Mouse (Mus musculus) spleen, postnatal 10 days (tissue): Measurements from ENCODE around the gene Idua.
"Not testable (repeated sequence)": the region's sequence is repeated elsewhere in the genome, so short reads cannot be mapped to it uniquely, and the experiment has no call there.

ENCODE experiments used
- DNase-seq, 2 experiments: peaks; one replicate each; pipeline ENCODE4 v3.0.0; 2021 to 2022; ENCODE audit warnings: low spot score in 2 of 2

The Idua gene

GRCm38 (mm10) chr5:108659698-108660631, at the start of gene Idua:
TSS of gene Idua (plus strand) at chr5:108660331.
- DNase-seq = no peak

GRCm38 (mm10) chr5:108610426-108610825, 49.7 kb upstream of the Idua start:
- no peak for DNase-seq

GRCm38 (mm10) chr5:108621870-108622269, 38.3 kb upstream of the Idua start:
- DNase-seq = no peak

- DNase-seq = no peak
These were observed 34.0 kb upstream of the Idua start for GRCm38 (mm10) chr5:108626050-108626660.

GRCm38 (mm10) chr5:108628891-108629633, 31.1 kb upstream of the Idua start:
- DNase-seq = no peak

- DNase-seq = peak; percentile 92 to 94
These were observed 30.3 kb upstream of the Idua start, which contains the start of the genes Gak and Tmem175 for GRCm38 (mm10) chr5:108629634-108630483. TSS of gene Gak (minus strand) at chr5:108629755. TSS of gene Tmem175 (plus strand) at chr5:108629770.

- no peak for DNase-seq
These were observed 26.5 kb upstream of the Idua start for GRCm38 (mm10) chr5:108633676-108634075.

- DNase-seq = not testable (repeated sequence)
These were observed 26.0 kb upstream of the Idua start for GRCm38 (mm10) chr5:108634088-108634487.

- no peak for DNase-seq
These were observed 24.0 kb upstream of the Idua start for GRCm38 (mm10) chr5:108636172-108636571.

GRCm38 (mm10) chr5:108643674-108644073, 16.5 kb upstream of the Idua start:
- no peak for DNase-seq

GRCm38 (mm10) chr5:108645651-108646342, 14.3 kb upstream of the Idua start:
- no peak for DNase-seq

- DNase-seq = no peak
These were observed 13.8 kb upstream of the Idua start for GRCm38 (mm10) chr5:108646343-108646660.

- no peak for DNase-seq
These were observed 12.8 kb upstream of the Idua start for GRCm38 (mm10) chr5:108647311-108647710.

GRCm38 (mm10) chr5:108647820-108648465, 12.2 kb upstream of the Idua start:
- DNase-seq = no peak

GRCm38 (mm10) chr5:108648937-108649576, 11.1 kb upstream of the Idua start:
- DNase-seq = no peak

- DNase-seq = no peak
These were observed 9.8 kb upstream of the Idua start for GRCm38 (mm10) chr5:108650341-108650740.

- no peak for DNase-seq
These were observed 8.9 kb upstream of the Idua start for GRCm38 (mm10) chr5:108651136-108651720.

GRCm38 (mm10) chr5:108651823-108652222, 8.3 kb upstream of the Idua start:
- DNase-seq = peak; percentile 29 to 64

- DNase-seq = no peak
These were observed 6.8 kb upstream of the Idua start for GRCm38 (mm10) chr5:108653341-108653740.
